Mouse (Mus musculus): ENCODE measurements around the gene A730049H05Rik. TPM values are rescaled to one million over a fixed set of nuclear protein-coding genes. Genes with fewer than 3 reads are reported as not detected.
A peak's percentile ranks its signal among the peaks of the same experiment; 100 is the strongest.

A730049H05Rik gene
- polyA plus RNA-seq, 1 experiment from 2014 or later = not detected

GRCm38 (mm10) chr6:92871813-92872212, 55.5 kb downstream of the A730049H05Rik start:
- Histone ChIP-seq H3K4me3 (ENCODE audit: low read depth, low read length) (no peak overlapping the region), H3K27ac (ENCODE audit: low read depth) (no peak overlapping the region), H3K9me3 (ENCODE audit: low read length) (no peaks in the 10 kb centered on the region), H3K4me1 (ENCODE audit: insufficient read depth) (peaks cover 6% of the 10 kb centered on the region; the same call in 1 of the 2 replicates), H3K4me2 (ENCODE audit: low read depth, low read length) (no peak overlapping the region), H3K27me3 (ENCODE audit: insufficient read depth, low read length) (no peaks in the 10 kb centered on the region), H3K36me3 (replicated peaks; ENCODE audit: insufficient read depth, low read length) (no peaks in the 10 kb centered on the region), H3K9ac (replicated peaks) (no peak overlapping the region)
- DNase-seq (no peak), ATAC-seq (no peak)
- TF ChIP-seq CTCF (IDR thresholded peaks at IDR 0.05; ENCODE audit: low read depth) = no peak
- WGBS (ENCODE audit: insufficient replicate concordance) = 70% methylated on average over 4 of the region's 4 CpGs

DNA sequence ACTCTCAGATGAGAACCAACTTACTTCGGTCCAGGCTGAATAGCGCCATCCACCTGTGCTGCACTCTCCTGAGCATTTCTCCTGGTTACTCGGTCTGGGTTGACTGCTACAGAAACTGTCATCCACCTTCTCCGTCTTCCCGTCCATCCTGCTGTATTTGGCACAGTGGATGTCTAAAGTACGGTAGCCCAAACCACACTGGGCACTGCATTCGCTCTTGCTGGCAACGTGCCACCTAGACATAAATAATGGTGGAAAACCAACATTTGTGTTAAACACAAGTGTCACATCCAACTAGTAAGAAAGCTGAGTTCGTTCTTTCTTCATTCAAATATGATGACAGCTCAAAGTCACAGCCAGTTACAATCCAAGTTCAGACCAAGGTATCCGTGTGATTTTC, 56.5 kb downstream of the A730049H05Rik start:
- Histone ChIP-seq H3K4me2 (ENCODE audit: low read depth, low read length) (no peak overlapping the region), H3K9me3 (ENCODE audit: low read length) (no peaks in the 10 kb centered on the region), H3K27me3 (ENCODE audit: insufficient read depth, low read length) (no peaks in the 10 kb centered on the region), H3K9ac (replicated peaks) (no peak overlapping the region), H3K27ac (ENCODE audit: low read depth) (no peak overlapping the region), H3K36me3 (replicated peaks; ENCODE audit: insufficient read depth, low read length) (no peaks in the 10 kb centered on the region), H3K4me1 (ENCODE audit: insufficient read depth) (peaks cover 6% of the 10 kb centered on the region; the same call in 1 of the 2 replicates), H3K4me3 (ENCODE audit: low read depth, low read length) (no peak overlapping the region)
- TF ChIP-seq CTCF (IDR thresholded peaks at IDR 0.05; ENCODE audit: low read depth) (no peak), EP300 (IDR thresholded peaks at IDR 0.05; ENCODE audit: low read depth) (no peak)
- DNase-seq (no peak), ATAC-seq (no peak)
- WGBS (ENCODE audit: insufficient replicate concordance) = 82% methylated on average over 10 of the region's 10 CpGs

DNA sequence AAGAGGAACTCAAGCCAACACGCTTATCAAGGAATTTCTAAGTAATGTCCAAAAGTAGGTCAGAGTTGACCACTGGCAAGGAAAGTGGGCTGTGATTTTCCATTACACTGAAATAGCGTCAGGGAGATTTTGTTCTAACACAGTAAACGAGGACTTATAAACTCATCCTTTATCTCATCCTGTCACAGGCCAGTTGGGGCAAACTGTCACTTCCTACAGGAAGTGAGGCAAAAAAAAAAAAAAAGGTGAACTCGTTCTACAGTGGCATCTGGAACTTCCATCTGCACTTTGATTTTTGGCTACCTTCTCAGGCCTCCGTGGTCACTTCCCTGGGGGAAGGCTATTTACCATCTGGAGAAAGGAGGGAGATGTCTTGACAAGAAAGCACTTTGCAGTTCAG, 58.6 kb downstream of the A730049H05Rik start:
- H3K4me1 ChIP-seq (ENCODE audit: insufficient read depth) = 0 out of 2 replicates have a peak, but pooled peaks cover under 1% of the 10 kb centered on the region
- no peak for DNase-seq
- peak; percentile 69 for TF ChIP-seq EP300 (IDR thresholded peaks at IDR 0.05; ENCODE audit: low read depth)
- no peak for TF ChIP-seq CTCF (IDR thresholded peaks at IDR 0.05; ENCODE audit: low read depth)
- no peak overlapping the region for H3K27ac ChIP-seq (ENCODE audit: low read depth)
- H3K4me3 ChIP-seq (ENCODE audit: low read depth, low read length) = no peak overlapping the region
- no peak overlapping the region for H3K9ac ChIP-seq (replicated peaks)
- no peak for ATAC-seq
- no peaks in the 10 kb centered on the region for H3K36me3 ChIP-seq (replicated peaks; ENCODE audit: insufficient read depth, low read length)
- no peaks in the 10 kb centered on the region for H3K27me3 ChIP-seq (ENCODE audit: insufficient read depth, low read length)
- H3K9me3 ChIP-seq (ENCODE audit: low read length) = no peaks in the 10 kb centered on the region
- H3K4me2 ChIP-seq (ENCODE audit: low read depth, low read length) = no peak overlapping the region
- WGBS (ENCODE audit: insufficient replicate concordance) = 20% methylated on average over 5 of the region's 5 CpGs

DNA sequence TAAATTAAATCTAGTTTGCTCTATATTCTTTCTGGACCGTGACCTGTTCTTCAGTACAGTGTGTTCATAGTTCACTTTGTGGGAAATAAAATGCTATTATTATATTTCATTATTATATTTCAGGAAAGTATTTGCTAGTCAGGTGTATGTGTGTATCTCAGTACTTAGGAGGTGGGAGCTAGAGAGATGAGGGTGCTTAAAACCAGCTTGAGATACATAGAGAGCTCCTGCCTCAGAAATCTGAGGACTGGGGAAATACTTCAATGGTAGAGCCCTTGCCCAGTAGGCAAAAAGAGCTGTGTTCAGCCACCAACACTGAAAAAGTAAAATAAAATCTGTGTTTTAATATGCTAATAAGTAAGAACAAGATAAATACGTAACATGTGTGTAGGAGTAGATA, 59.1 kb downstream of the A730049H05Rik start:
- Histone ChIP-seq H3K36me3 (replicated peaks; ENCODE audit: insufficient read depth, low read length) (no peaks in the 10 kb centered on the region), H3K4me2 (ENCODE audit: low read depth, low read length) (no peak overlapping the region), H3K27ac (ENCODE audit: low read depth) (no peak overlapping the region), H3K9me3 (ENCODE audit: low read length) (no peaks in the 10 kb centered on the region), H3K4me3 (ENCODE audit: low read depth, low read length) (no peak overlapping the region), H3K27me3 (ENCODE audit: insufficient read depth, low read length) (no peaks in the 10 kb centered on the region), H3K9ac (replicated peaks) (no peak overlapping the region), H3K4me1 (ENCODE audit: insufficient read depth) (no peaks in the 10 kb centered on the region)
- ATAC-seq (no peak), DNase-seq (no peak)
- WGBS (ENCODE audit: insufficient replicate concordance) = 60% methylated on average over 2 of the region's 2 CpGs
- TF ChIP-seq CTCF (IDR thresholded peaks at IDR 0.05; ENCODE audit: low read depth) (no peak), EP300 (IDR thresholded peaks at IDR 0.05; ENCODE audit: low read depth) (no peak)

- Histone ChIP-seq H3K27me3 (ENCODE audit: insufficient read depth, low read length) (no peaks in the 10 kb centered on the region), H3K4me1 (ENCODE audit: insufficient read depth) (no peaks in the 10 kb centered on the region), H3K4me2 (ENCODE audit: low read depth, low read length) (no peak overlapping the region), H3K36me3 (replicated peaks; ENCODE audit: insufficient read depth, low read length) (no peaks in the 10 kb centered on the region; the same call in 1 of the 2 replicates), H3K4me3 (ENCODE audit: low read depth, low read length) (no peak overlapping the region), H3K9ac (replicated peaks) (no peak overlapping the region), H3K27ac (ENCODE audit: low read depth) (no peak overlapping the region), H3K9me3 (ENCODE audit: low read length) (no peaks in the 10 kb centered on the region)
- no peak for TF ChIP-seq CTCF (IDR thresholded peaks at IDR 0.05; ENCODE audit: low read depth)
- no peak for TF ChIP-seq EP300 (IDR thresholded peaks at IDR 0.05; ENCODE audit: low read depth)
- DNase-seq (no peak), ATAC-seq (no peak)
- WGBS (ENCODE audit: insufficient replicate concordance) = 31% methylated on average over 5 of the region's 5 CpGs
These were observed 59.8 kb downstream of the A730049H05Rik start for GRCm38 (mm10) chr6:92876121-92876520.

DNA sequence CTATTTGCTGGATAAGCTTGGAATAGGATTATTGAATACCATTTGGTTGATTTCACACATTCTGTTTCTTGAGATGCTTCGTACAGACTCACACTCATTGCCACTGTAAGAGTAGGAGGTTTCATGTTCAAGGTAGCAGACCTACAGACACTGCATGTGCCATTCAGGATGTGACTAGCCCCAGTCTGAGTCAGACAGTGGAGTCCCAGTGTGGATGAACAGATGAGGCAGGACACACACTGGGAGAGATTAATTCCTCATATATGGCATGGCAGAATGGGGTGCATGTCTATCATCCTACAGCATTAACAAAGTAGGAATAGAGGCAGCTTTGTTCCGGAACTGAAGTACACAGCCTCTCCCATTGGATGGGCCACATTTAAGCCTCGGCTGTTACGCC, 61.0 kb downstream of the A730049H05Rik start:
- WGBS (ENCODE audit: insufficient replicate concordance) = 76% methylated on average over 4 of the region's 4 CpGs
- Histone ChIP-seq H3K27ac (ENCODE audit: low read depth) (no peak overlapping the region), H3K9me3 (ENCODE audit: low read length) (no peaks in the 10 kb centered on the region), H3K4me3 (ENCODE audit: low read depth, low read length) (no peak overlapping the region), H3K4me2 (ENCODE audit: low read depth, low read length) (no peak overlapping the region), H3K4me1 (ENCODE audit: insufficient read depth) (no peaks in the 10 kb centered on the region), H3K9ac (replicated peaks) (no peak overlapping the region), H3K27me3 (ENCODE audit: insufficient read depth, low read length) (no peaks in the 10 kb centered on the region), H3K36me3 (replicated peaks; ENCODE audit: insufficient read depth, low read length) (no peaks in the 10 kb centered on the region; the same call in 1 of the 2 replicates)
- DNase-seq (no peak), ATAC-seq (no peak)
- no peak for TF ChIP-seq EP300 (IDR thresholded peaks at IDR 0.05; ENCODE audit: low read depth)
- no peak for TF ChIP-seq CTCF (IDR thresholded peaks at IDR 0.05; ENCODE audit: low read depth)

DNA sequence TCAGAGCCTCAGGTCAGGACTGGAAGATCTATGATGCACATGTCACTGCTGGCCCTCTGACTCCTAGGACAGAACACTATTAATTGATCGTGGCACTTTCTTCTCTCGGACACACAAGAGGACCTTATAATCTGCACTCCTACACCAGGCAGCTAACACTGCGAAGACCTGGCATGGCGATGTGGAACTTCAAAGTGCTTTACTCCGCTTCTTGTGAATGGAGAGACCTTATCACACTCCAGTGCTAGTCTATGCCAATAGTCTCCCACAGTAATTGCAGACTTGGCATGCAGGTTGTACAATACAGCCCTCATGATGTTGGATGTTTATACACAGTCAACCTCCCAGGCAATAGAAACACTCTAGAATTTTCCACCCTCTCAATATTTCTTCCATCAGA, 62.5 kb downstream of the A730049H05Rik start:
- Histone ChIP-seq H3K36me3 (replicated peaks; ENCODE audit: insufficient read depth, low read length) (no peaks in the 10 kb centered on the region; the same call in 1 of the 2 replicates), H3K9me3 (ENCODE audit: low read length) (no peaks in the 10 kb centered on the region), H3K4me2 (ENCODE audit: low read depth, low read length) (no peak overlapping the region), H3K27me3 (ENCODE audit: insufficient read depth, low read length) (no peaks in the 10 kb centered on the region), H3K27ac (ENCODE audit: low read depth) (no peak overlapping the region), H3K9ac (replicated peaks) (no peak overlapping the region), H3K4me1 (ENCODE audit: insufficient read depth) (no peaks in the 10 kb centered on the region), H3K4me3 (ENCODE audit: low read depth, low read length) (no peak overlapping the region)
- ATAC-seq (no peak), DNase-seq (no peak)
- WGBS (ENCODE audit: insufficient replicate concordance) = 84% methylated on average over 5 of the region's 5 CpGs
- no peak for TF ChIP-seq EP300 (IDR thresholded peaks at IDR 0.05; ENCODE audit: low read depth)
- no peak for TF ChIP-seq CTCF (IDR thresholded peaks at IDR 0.05; ENCODE audit: low read depth)

All from liver, postnatal 0 days (tissue).